ENCODE assay signal across 8 mouse cellular contexts in the genomic region with DNA sequence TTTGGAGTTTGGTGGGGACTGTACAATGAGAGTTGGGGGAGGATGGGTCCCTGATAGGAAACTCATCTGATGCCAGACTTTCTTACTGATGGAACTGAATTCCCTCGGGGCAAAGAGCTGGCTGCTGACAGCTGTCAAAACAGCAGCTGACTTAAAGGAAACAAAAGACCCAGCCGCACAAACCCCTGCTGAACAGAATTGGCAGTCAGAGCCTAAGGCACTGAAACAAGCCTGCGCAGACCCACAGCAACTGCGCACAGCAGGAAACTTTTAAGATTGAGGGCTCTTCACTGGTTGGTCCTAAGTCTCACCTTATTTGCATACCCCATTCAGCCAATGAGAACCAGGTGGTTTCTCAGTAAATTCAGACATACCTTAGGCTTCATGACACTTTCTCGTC. TPM values are rescaled to one million over a fixed set of nuclear protein-coding genes. Genes with fewer than 3 reads are reported as not detected.
DNase-seq lines count a peak whose midpoint lies in the region; ATAC-seq and TF ChIP-seq lines count a peak whose summit lies in the region.
"Had no signal": no experiment of that assay in that cellular context is flagged by ENCODE, and none has a peak within 500 bp of the region (broad histone marks: within the 10 kb centered on the region; RNA-seq: fewer than 3 reads in every experiment).

No protein-coding gene starts in this region.

- TF ChIP-seq CTCF in intestine, postnatal 0 days (IDR thresholded peaks at IDR 0.05; ENCODE audit: low read depth), result no peak
- TF ChIP-seq CTCF in layer of hippocampus, adult 2 months (conservative IDR thresholded peaks at IDR 0.05), result no peak

- H3K27ac ChIP-seq in neural tube, embryonic 13.5 days (replicated peaks), result 0 out of 2 replicates have a peak overlapping the region, but pooled peaks have one; percentile 56
- no peak overlapping the region for H3K27ac ChIP-seq in forebrain, embryonic 11.5 days (ENCODE audit: low read depth, low read length)
- peak overlapping the region; percentile 0; the same call in 1 of the 2 replicates for H3K27ac ChIP-seq in limb, embryonic 13.5 days
- H3K27ac ChIP-seq in intestine, postnatal 0 days (ENCODE audit: low read depth, low read length), result no peak overlapping the region
- no peak overlapping the region for H3K27ac ChIP-seq in layer of hippocampus, adult 2 months
- no peak overlapping the region for H3K27ac ChIP-seq in liver, embryonic 11.5 days (ENCODE audit: low read depth, low read length)

- 0 out of 2 replicates have a peak, but pooled peaks cover 8% of the 10 kb centered on the region for H3K27me3 ChIP-seq in neural tube, embryonic 13.5 days
- H3K27me3 ChIP-seq in forebrain, embryonic 11.5 days (ENCODE audit: control insufficient read depth, insufficient read depth, low read length), result no peaks in the 10 kb centered on the region
- H3K27me3 ChIP-seq in limb, embryonic 13.5 days, result 0 out of 2 replicates have a peak, but pooled peaks cover 3% of the 10 kb centered on the region
- no peaks in the 10 kb centered on the region for H3K27me3 ChIP-seq in intestine, postnatal 0 days (replicated peaks; ENCODE audit: control insufficient read depth, insufficient read depth, low read length)
- H3K27me3 ChIP-seq in liver, embryonic 11.5 days (replicated peaks; ENCODE audit: control insufficient read depth, insufficient read depth, low read length), result no peaks in the 10 kb centered on the region

- no peaks in the 10 kb centered on the region; the same call in 1 of the 2 replicates for H3K4me1 ChIP-seq in neural tube, embryonic 13.5 days (replicated peaks)
- 0 out of 2 replicates have a peak, but pooled peaks cover 2% of the 10 kb centered on the region for H3K4me1 ChIP-seq in forebrain, embryonic 11.5 days (replicated peaks; ENCODE audit: control insufficient read depth, insufficient read depth, low read length)
- 0 out of 2 replicates have a peak, but pooled peaks cover 9% of the 10 kb centered on the region for H3K4me1 ChIP-seq in limb, embryonic 13.5 days
- H3K4me1 ChIP-seq in intestine, postnatal 0 days (replicated peaks; ENCODE audit: control insufficient read depth, insufficient read depth, low read length), result no peaks in the 10 kb centered on the region
- H3K4me1 ChIP-seq in liver, embryonic 11.5 days (replicated peaks; ENCODE audit: control insufficient read depth, insufficient read depth, low read length), result no peaks in the 10 kb centered on the region; the same call in 1 of the 2 replicates

- peak; percentile 73 for ATAC-seq in neural tube, embryonic 13.5 days (ENCODE audit: low read depth)
- ATAC-seq in forebrain, embryonic 11.5 days (replicated peaks; ENCODE audit: low FRiP score), result no peak; the same call in 1 of the 2 replicates
- no peak for ATAC-seq in limb, embryonic 13.5 days (ENCODE audit: low FRiP score, low read depth)
- ATAC-seq in intestine, postnatal 0 days, result no peak
- ATAC-seq in liver, embryonic 11.5 days (replicated peaks; ENCODE audit: low FRiP score), result no peak

- 20% methylated on average over 5 of the region's 5 CpGs for WGBS in neural tube, embryonic 13.5 days
- 26% methylated on average over 5 of the region's 5 CpGs for WGBS in forebrain, embryonic 11.5 days
- WGBS in limb, embryonic 13.5 days, result 31% methylated on average over 5 of the region's 5 CpGs
- 60% methylated on average over 5 of the region's 5 CpGs for WGBS in intestine, postnatal 0 days
- WGBS in liver, embryonic 11.5 days, result 51% methylated on average over 5 of the region's 5 CpGs

- 0 out of 2 replicates have a peak, but pooled peaks cover 6% of the 10 kb centered on the region for H3K9me3 ChIP-seq in neural tube, embryonic 13.5 days
- H3K9me3 ChIP-seq in forebrain, embryonic 11.5 days (ENCODE audit: control insufficient read depth, low read length), result no peaks in the 10 kb centered on the region
- 0 out of 2 replicates have a peak, but pooled peaks cover 8% of the 10 kb centered on the region for H3K9me3 ChIP-seq in limb, embryonic 13.5 days
- no peaks in the 10 kb centered on the region for H3K9me3 ChIP-seq in intestine, postnatal 0 days (ENCODE audit: control insufficient read depth)
- H3K9me3 ChIP-seq in liver, embryonic 11.5 days (ENCODE audit: control insufficient read depth, low read length), result no peaks in the 10 kb centered on the region

- no peak overlapping the region for H3K4me2 ChIP-seq in neural tube, embryonic 13.5 days
- no peak overlapping the region for H3K4me2 ChIP-seq in forebrain, embryonic 11.5 days (ENCODE audit: low read depth, low read length, severe bottlenecking)
- no peak overlapping the region for H3K4me2 ChIP-seq in limb, embryonic 13.5 days (replicated peaks)
- H3K4me2 ChIP-seq in intestine, postnatal 0 days (replicated peaks; ENCODE audit: low read depth), result no peak overlapping the region
- no peak overlapping the region for H3K4me2 ChIP-seq in liver, embryonic 11.5 days

- no peak overlapping the region for H3K4me3 ChIP-seq in neural tube, embryonic 13.5 days
- H3K4me3 ChIP-seq in forebrain, embryonic 11.5 days (ENCODE audit: low read depth, low read length), result no peak overlapping the region
- H3K4me3 ChIP-seq in limb, embryonic 13.5 days, result no peak overlapping the region
- H3K4me3 ChIP-seq in intestine, postnatal 0 days (ENCODE audit: low read depth, low read length), result no peak overlapping the region
- H3K4me3 ChIP-seq in layer of hippocampus, adult 2 months, result no peak overlapping the region
- H3K4me3 ChIP-seq in liver, embryonic 11.5 days (ENCODE audit: low read depth, low read length), result no peak overlapping the region

- H3K36me3 ChIP-seq in neural tube, embryonic 13.5 days, result no peaks in the 10 kb centered on the region
- H3K36me3 ChIP-seq in forebrain, embryonic 11.5 days (ENCODE audit: control insufficient read depth, insufficient read depth, low read length), result no peaks in the 10 kb centered on the region
- no peaks in the 10 kb centered on the region for H3K36me3 ChIP-seq in limb, embryonic 13.5 days
- H3K36me3 ChIP-seq in intestine, postnatal 0 days (ENCODE audit: control insufficient read depth, insufficient read depth), result no peaks in the 10 kb centered on the region
- no peaks in the 10 kb centered on the region for H3K36me3 ChIP-seq in liver, embryonic 11.5 days (ENCODE audit: control insufficient read depth, insufficient read depth, low read length)

- no peak for DNase-seq in neural tube, embryonic 10.5 days (ENCODE audit: extremely low spot score, low spot score)
- peak; percentile 63 for DNase-seq in forebrain, embryonic 11.5 days (ENCODE audit: low spot score)
- no peak for DNase-seq in layer of hippocampus, adult 2 months (ENCODE audit: low spot score in 2 of 2)
- no peak for DNase-seq in liver, embryonic 11.5 days (ENCODE audit: low spot score)
- DNase-seq: gastrocnemius, postnatal 14 days had no signal

- no peak overlapping the region for H3K9ac ChIP-seq in neural tube, embryonic 13.5 days
- no peak overlapping the region for H3K9ac ChIP-seq in forebrain, embryonic 11.5 days (ENCODE audit: low read length)
- H3K9ac ChIP-seq in limb, embryonic 13.5 days, result no peak overlapping the region
- H3K9ac ChIP-seq in intestine, postnatal 0 days (ENCODE audit: low read depth, low read length), result no peak overlapping the region
- H3K9ac ChIP-seq in liver, embryonic 11.5 days (ENCODE audit: low read depth, low read length), result no peak overlapping the region

RNA-seq across cellular contexts. Expression of a gene that starts 12.0 kb away (rescaled TPM):
- 19.7 and 21.8 TPM in 2 replicates for polyA plus RNA-seq in neural tube, embryonic 13.5 days (2015; fragmentation: Nextera tagmentation; extraction: Ambion mirVana)
- 9.3 and 10.3 TPM in 2 replicates for polyA plus RNA-seq in forebrain, embryonic 11.5 days (2014; fragmentation: Nextera tagmentation; extraction: Ambion mirVana)
- 7.9 and 9.9 TPM in 2 replicates for polyA plus RNA-seq in limb, embryonic 13.5 days (2015; fragmentation: Nextera tagmentation; extraction: Ambion mirVana)
- polyA plus RNA-seq in intestine, postnatal 0 days (2015; fragmentation: Nextera tagmentation; extraction: Ambion mirVana), result 93.1 and 101 TPM in 2 replicates
- 10 to 100 TPM; 37.0 to 42.9 TPM for total RNA-seq in layer of hippocampus, adult 2 months (2021)
- polyA plus RNA-seq in liver, embryonic 11.5 days (2014; fragmentation: Nextera tagmentation; extraction: Ambion mirVana), result 14.3 and 19.0 TPM in 2 replicates

RNA-seq across cellular contexts. Expression of a gene that starts 36.7 kb away (rescaled TPM):
- 41.9 and 45.3 TPM in 2 replicates for polyA plus RNA-seq in neural tube, embryonic 13.5 days (2015; fragmentation: Nextera tagmentation; extraction: Ambion mirVana)
- 19.4 and 20.4 TPM in 2 replicates for polyA plus RNA-seq in forebrain, embryonic 11.5 days (2014; fragmentation: Nextera tagmentation; extraction: Ambion mirVana)
- polyA plus RNA-seq in limb, embryonic 13.5 days (2015; fragmentation: Nextera tagmentation; extraction: Ambion mirVana), result 174 and 183 TPM in 2 replicates
- polyA plus RNA-seq in intestine, postnatal 0 days (2015; fragmentation: Nextera tagmentation; extraction: Ambion mirVana), result 92.5 and 96.5 TPM in 2 replicates
- 10 to 100 TPM; 34.6 to 36.1 TPM for total RNA-seq in layer of hippocampus, adult 2 months (2021)
- 155 and 157 TPM in 2 replicates for polyA plus RNA-seq in liver, embryonic 11.5 days (2014; fragmentation: Nextera tagmentation; extraction: Ambion mirVana)

RNA-seq across cellular contexts. Expression of a gene that starts 48.1 kb away (rescaled TPM):
- polyA plus RNA-seq in neural tube, embryonic 13.5 days (2015; fragmentation: Nextera tagmentation; extraction: Ambion mirVana), result 30.4 and 31.1 TPM in 2 replicates
- polyA plus RNA-seq in forebrain, embryonic 11.5 days (2014; fragmentation: Nextera tagmentation; extraction: Ambion mirVana), result 22.6 and 23.1 TPM in 2 replicates
- 17.3 and 18.3 TPM in 2 replicates for polyA plus RNA-seq in limb, embryonic 13.5 days (2015; fragmentation: Nextera tagmentation; extraction: Ambion mirVana)
- 30.4 and 31.7 TPM in 2 replicates for polyA plus RNA-seq in intestine, postnatal 0 days (2015; fragmentation: Nextera tagmentation; extraction: Ambion mirVana)
- 10 to 100 TPM; 69.5 to 71.8 TPM for total RNA-seq in layer of hippocampus, adult 2 months (2021)
- 20.6 and 20.7 TPM in 2 replicates for polyA plus RNA-seq in liver, embryonic 11.5 days (2014; fragmentation: Nextera tagmentation; extraction: Ambion mirVana)

RNA-seq across cellular contexts. Expression of a gene that starts 59.2 kb away (rescaled TPM):
- 32.5 and 33.7 TPM in 2 replicates for polyA plus RNA-seq in neural tube, embryonic 13.5 days (2015; fragmentation: Nextera tagmentation; extraction: Ambion mirVana)
- polyA plus RNA-seq in forebrain, embryonic 11.5 days (2014; fragmentation: Nextera tagmentation; extraction: Ambion mirVana), result 44.4 and 46.2 TPM in 2 replicates
- 32.9 and 33.9 TPM in 2 replicates for polyA plus RNA-seq in limb, embryonic 13.5 days (2015; fragmentation: Nextera tagmentation; extraction: Ambion mirVana)
- 2.8 TPM in 2 replicates for polyA plus RNA-seq in intestine, postnatal 0 days (2015; fragmentation: Nextera tagmentation; extraction: Ambion mirVana)
- 1 to 10 TPM; 2.8 to 3.7 TPM for total RNA-seq in layer of hippocampus, adult 2 months (2021)
- polyA plus RNA-seq in liver, embryonic 11.5 days (2014; fragmentation: Nextera tagmentation; extraction: Ambion mirVana), result 9.4 and 10.2 TPM in 2 replicates

Comparison
In these comparisons a context has a peak if more than half of its experiments do, and no peak if none do; other contexts are left out.
1. H3K27ac ChIP-seq: peak in neural tube, embryonic 13.5 days (single experiment) and limb, embryonic 13.5 days (single experiment); none in forebrain, embryonic 11.5 days (single experiment), intestine, postnatal 0 days (single experiment), layer of hippocampus, adult 2 months (single experiment) and liver, embryonic 11.5 days (single experiment).